Mouse (Mus musculus): ENCODE results near the gene Hdgf.

- TF ChIP-seq CTCF (IDR thresholded peaks at IDR 0.05; ENCODE audit: low read depth) (no peak), EP300 (optimal IDR thresholded peaks at IDR 0.05) (no peak)
These were observed 19.7 kb upstream of the Hdgf start for GRCm38 (mm10) chr3:87886416-87886815.

Measured in stomach, postnatal 0 days (tissue).